Mouse (Mus musculus) MEL (cell line): ENCODE measurements around the gene H2al1e. TPM values are rescaled to one million over a fixed set of nuclear protein-coding genes. Genes with fewer than 3 reads are reported as not detected.

Experiments
- DNase-seq: peaks from one replicate; pipeline ENCODE4 v3.0.0; 2011; ENCODE audit warnings: low read depth, low spot score
- H3K27ac ChIP-seq: 2 replicates; pipeline ENCODE4 v1.5.1; 2012; ENCODE audit warnings: low read depth, mild to moderate bottlenecking, control low read depth, low read length, moderate library complexity; ENCODE audit not compliant: control insufficient read depth
- H3K27me3 ChIP-seq, 2 experiments: fragments of 150-350 bp in 1 of 2; sonication (generic) in 1 of 2; 2 replicates each; pipeline ENCODE4 v1.6.1; 2012; ENCODE audit warnings: low read length in 2 of 2, mild to moderate bottlenecking in 2 of 2, improper control_type of control experiment in 1 of 2, moderate library complexity in 1 of 2; ENCODE audit not compliant: insufficient read depth in 2 of 2, control insufficient read depth in 1 of 2
- H3K36me3 ChIP-seq, 2 experiments: 2 replicates each; pipeline ENCODE4 v1.6.1; 2012 to 2014; ENCODE audit warnings: low read length in 2 of 2, improper control_type of control experiment in 1 of 2, inconsistent platforms in 1 of 2, mild to moderate bottlenecking in 1 of 2; ENCODE audit not compliant: insufficient read depth in 2 of 2, control insufficient read depth in 1 of 2
- H3K4me1 ChIP-seq, 2 experiments: fragments of 150-350 bp in 1 of 2; sonication (generic) in 1 of 2; 2 replicates each; pipeline ENCODE4 v1.6.1; 2012; ENCODE audit warnings: low read length in 2 of 2, improper control_type of control experiment in 1 of 2, mild to moderate bottlenecking in 1 of 2; ENCODE audit not compliant: insufficient read depth in 2 of 2, control insufficient read depth in 1 of 2
- H3K4me3 ChIP-seq, 2 experiments: fragments of 150-350 bp in 1 of 2; sonication (generic) in 1 of 2; 2 replicates each; pipeline ENCODE4 v1.5.1; 2012; ENCODE audit warnings: low read depth in 2 of 2, low read length in 2 of 2, mild to moderate bottlenecking in 2 of 2, moderate library complexity in 2 of 2, control low read depth in 1 of 2, improper control_type of control experiment in 1 of 2; ENCODE audit not compliant: control insufficient read depth in 1 of 2, insufficient read depth in 1 of 2
- H3K79me2 ChIP-seq: 2 replicates; pipeline ENCODE4 v1.6.1; 2012; ENCODE audit warnings: mild to moderate bottlenecking, low read length, moderate library complexity; ENCODE audit not compliant: control insufficient read depth, poor library complexity, insufficient read depth
- H3K9ac ChIP-seq: 2 replicates; pipeline ENCODE4 v1.6.1; 2012; ENCODE audit warnings: low read depth, mild to moderate bottlenecking, control low read depth, low read length, moderate library complexity; ENCODE audit not compliant: control insufficient read depth, poor library complexity, severe bottlenecking
- H3K9me3 ChIP-seq: fragments of 150-350 bp; sonication (generic); replicated peaks from 2 replicates; pipeline ENCODE4 v1.6.1; 2012; ENCODE audit warnings: mild to moderate bottlenecking, low read length, improper control_type of control experiment, moderate library complexity; ENCODE audit not compliant: insufficient read depth
- BHLHE40 ChIP-seq: IDR thresholded peaks from 2 replicates; pipeline ENCODE4 v1.6.1; 2012; ENCODE audit warnings: low read depth, mild to moderate bottlenecking, inconsistent platforms, low read length, improper control_type of control experiment, borderline replicate concordance
- CHD1 ChIP-seq: IDR thresholded peaks from 2 replicates; pipeline ENCODE4 v1.6.1; 2012; ENCODE audit warnings: low read depth, mild to moderate bottlenecking, inconsistent platforms, low read length, improper control_type of control experiment
- JUND ChIP-seq: IDR thresholded peaks from 2 replicates; pipeline ENCODE4 v1.6.1; 2011; ENCODE audit warnings: low read depth, mild to moderate bottlenecking, improper control_type of control experiment, low read length
- MAZ ChIP-seq: IDR thresholded peaks from 2 replicates; pipeline ENCODE4 v1.6.1; 2012; ENCODE audit warnings: low read depth, mild to moderate bottlenecking, inconsistent platforms, low read length, improper control_type of control experiment
- MEF2A ChIP-seq: IDR thresholded peaks from 2 replicates; pipeline ENCODE4 v1.6.1; 2014; ENCODE audit warnings: low read depth, mild to moderate bottlenecking, inconsistent platforms, low read length, improper control_type of control experiment; ENCODE audit not compliant: poor library complexity, insufficient replicate concordance, severe bottlenecking; ENCODE audit errors: extremely low read depth
- NELFE ChIP-seq: IDR thresholded peaks from 2 replicates; pipeline ENCODE4 v1.6.1; 2011; ENCODE audit warnings: low read depth, low read length, improper control_type of control experiment
- TBP ChIP-seq: IDR thresholded peaks from 2 replicates; pipeline ENCODE4 v1.8.0; 2011; ENCODE audit warnings: low read depth, low read length, improper control_type of control experiment
- USF2 ChIP-seq, 2 experiments: IDR thresholded peaks; 2 replicates each; pipeline ENCODE4 v1.6.1; 2011 to 2012; ENCODE audit warnings: improper control_type of control experiment in 2 of 2, low read length in 2 of 2, borderline replicate concordance in 1 of 2, inconsistent platforms in 1 of 2, low read depth in 1 of 2, mild to moderate bottlenecking in 1 of 2; ENCODE audit not compliant: insufficient read depth in 1 of 2
- polyA plus RNA-seq, 2 experiments: library from polyadenylated mRNA; stranded (reverse) in 1 of 2; unstranded in 1 of 2; fragments of >175 nt in 1 of 2; fragments of >200 nt in 1 of 2; gene quantifications; 2 replicates each; pipeline versions ENCODE4 v1.2.1 to v1.2.4; 2012; ENCODE audit warnings: low replicate concordance in 2 of 2, low read depth in 1 of 2; ENCODE audit not compliant: insufficient read length in 2 of 2, insufficient read depth in 1 of 2, missing spikeins in 1 of 2
- total RNA-seq: library from RNA; depleted of rRNA; stranded (reverse); fragments of 300-350 nt; gene quantifications from 2 replicates; pipeline ENCODE4 v1.2.3, GENCODE M21; 2012; rRNA removed

The H2al1e gene
- total and polyA plus RNA-seq, 3 experiments: not detected

GRCm38 (mm10) chrX:11361261-11361660 is 49.5 kb downstream of the H2al1e start:
- H3K9me3 ChIP-seq: no peaks in the 10 kb centered on the region
- H3K4me1 ChIP-seq: no peaks in the 10 kb centered on the region
- no peaks in the 10 kb centered on the region for H3K27me3 ChIP-seq
- no peak overlapping the region for H3K27ac ChIP-seq
- no peak for DNase-seq
- no peaks in the 10 kb centered on the region for H3K79me2 ChIP-seq
- no peaks in the 10 kb centered on the region for H3K36me3 ChIP-seq
- H3K9ac ChIP-seq: no peak overlapping the region
- TF ChIP-seq JUND: no peak
- no peak for TF ChIP-seq MEF2A
- no peak for TF ChIP-seq MAZ
- TF ChIP-seq CHD1: no peak
- no peak for TF ChIP-seq TBP
- no peak for TF ChIP-seq USF2 (IDR thresholded peaks at IDR 0.05; ENCODE audit: borderline replicate concordance in 1 of 2, insufficient read depth in 1 of 2, low read depth in 1 of 2, low read length in 2 of 2)
- TF ChIP-seq NELFE: no peak
- no peak for TF ChIP-seq BHLHE40
- no peak overlapping the region for H3K4me3 ChIP-seq

Other genes starting within 250 kb of the H2al1e start
- not detected in 2 replicates for gene H2al1a, start 12.7 kb upstream of the H2al1e start, total RNA-seq
- not detected for gene H2al1a, start 12.7 kb upstream of the H2al1e start, polyA plus RNA-seq
- gene H2al1b, start 9.5 kb upstream of the H2al1e start, total RNA-seq: not detected in 2 replicates
- gene H2al1b, start 9.5 kb upstream of the H2al1e start, polyA plus RNA-seq: not detected
- gene H2al1c, start 6.3 kb upstream of the H2al1e start, total RNA-seq: not detected in 2 replicates
- not detected for gene H2al1c, start 6.3 kb upstream of the H2al1e start, polyA plus RNA-seq
- gene H2al1d, start 3.1 kb upstream of the H2al1e start, total RNA-seq: not detected in 2 replicates
- not detected for gene H2al1d, start 3.1 kb upstream of the H2al1e start, polyA plus RNA-seq
- gene H2al1f, start 3.2 kb downstream of the H2al1e start, total RNA-seq: not detected in 2 replicates
- gene H2al1f, start 3.2 kb downstream of the H2al1e start, polyA plus RNA-seq: not detected
- gene H2al1g, start 6.3 kb downstream of the H2al1e start, total RNA-seq: not detected in 2 replicates
- gene H2al1g, start 6.3 kb downstream of the H2al1e start, polyA plus RNA-seq: not detected
- gene H2al1h, start 9.6 kb downstream of the H2al1e start, total RNA-seq: not detected in 2 replicates
- not detected for gene H2al1h, start 9.6 kb downstream of the H2al1e start, polyA plus RNA-seq
- not detected in 2 replicates for gene H2al1i, start 12.7 kb downstream of the H2al1e start, total RNA-seq
- not detected for gene H2al1i, start 12.7 kb downstream of the H2al1e start, polyA plus RNA-seq
- gene H2al1j, start 15.9 kb downstream of the H2al1e start, total RNA-seq: not detected in 2 replicates
- not detected for gene H2al1j, start 15.9 kb downstream of the H2al1e start, polyA plus RNA-seq